Mouse (Mus musculus) C2C12 (cell line): ENCODE measurements around the gene Xiap.

Source experiments
- CTCF ChIP-seq: IDR thresholded peaks from one replicate; pipeline ENCODE4 v1.5.1; 2011; ENCODE audit not compliant: control insufficient read depth, insufficient read depth, insufficient read length
- MAX ChIP-seq: IDR thresholded peaks from one replicate; pipeline ENCODE4 v1.6.1; 2011; ENCODE audit warnings: mild to moderate bottlenecking, control low read depth

- TF ChIP-seq CTCF (no peak), MAX (no peak)
Observed at GRCm38 (mm10) chrX:42107137-42107536, 47.7 kb downstream of the Xiap start.
